Comparison of ENCODE assay signal across 8 mouse cellular contexts in genomic region chr2:121295608-121296571, GRCm38 (mm10). TPM values are rescaled to one million over a fixed set of nuclear protein-coding genes. Genes with fewer than 3 reads are reported as not detected.
DNase-seq lines count a peak whose midpoint lies in the region; ATAC-seq and TF ChIP-seq lines count a peak whose summit lies in the region.

No protein-coding gene starts in this region.

- 2% methylated on average over 14 of the region's 15 CpGs for WGBS in hindbrain, embryonic 15.5 days
- WGBS in liver, embryonic 15.5 days (ENCODE audit: insufficient replicate concordance): under 1% methylated on average over 15 of the region's 15 CpGs
- WGBS in stomach, embryonic 16.5 days: 1% methylated on average over 15 of the region's 15 CpGs

- no peak for TF ChIP-seq CTCF in MEL (IDR thresholded peaks at IDR 0.05 in 2 of 3, conservative IDR thresholded peaks at IDR 0.05 in 1 of 3; ENCODE audit: control insufficient read depth in 1 of 3, insufficient read depth in 1 of 3, low read depth in 2 of 3, low read length in 3 of 3, poor library complexity in 1 of 3, severe bottlenecking in 1 of 3)
- TF ChIP-seq CTCF in embryonic fibroblast, embryonic 13.5 days (IDR thresholded peaks at IDR 0.05; ENCODE audit: borderline replicate concordance, insufficient read depth, low read length): no peak

- DNase-seq in embryo, embryonic 10 days (ENCODE audit: low spot score): peak; percentile 33
- no peak for DNase-seq in embryo, embryonic 9.5 days (ENCODE audit: extremely low spot score)
- peak; percentile 60 for DNase-seq in MEL (ENCODE audit: low read depth, low spot score)

- peak overlapping the region; percentile 8 for H3K27ac ChIP-seq in MEL (ENCODE audit: control insufficient read depth, low read depth, low read length)
- H3K27ac ChIP-seq in embryonic fibroblast, embryonic 13.5 days (ENCODE audit: insufficient read depth, low read length): peak overlapping the region; percentile 3
- H3K27ac ChIP-seq in hindbrain, embryonic 15.5 days (replicated peaks): peak overlapping the region; percentile 86
- H3K27ac ChIP-seq in liver, embryonic 15.5 days (replicated peaks): no peak overlapping the region
- H3K27ac ChIP-seq in stomach, embryonic 16.5 days (ENCODE audit: low read length): peak overlapping the region; percentile 61; the same call in 1 of the 2 replicates

- peak overlapping the region; percentile 47 to 79 for H3K4me3 ChIP-seq in MEL (ENCODE audit: control insufficient read depth in 1 of 2, insufficient read depth in 1 of 2, low read depth in 2 of 2, low read length in 2 of 2)
- H3K4me3 ChIP-seq in embryonic fibroblast, embryonic 13.5 days (ENCODE audit: insufficient read depth, low read length): peak overlapping the region; percentile 57
- peak overlapping the region; percentile 63 for H3K4me3 ChIP-seq in hindbrain, embryonic 15.5 days
- peak overlapping the region; percentile 4 for H3K4me3 ChIP-seq in liver, embryonic 15.5 days (replicated peaks)
- peak overlapping the region; percentile 50 for H3K4me3 ChIP-seq in stomach, embryonic 16.5 days (replicated peaks; ENCODE audit: low read length)

- no peaks in the 10 kb centered on the region for H3K79me2 ChIP-seq in MEL (ENCODE audit: control insufficient read depth, insufficient read depth, low read length, poor library complexity)

- TF ChIP-seq RAD21 in MEL (IDR thresholded peaks at IDR 0.05; ENCODE audit: low read depth, low read length): no peak

- peak overlapping the region; percentile 68 for H3K4me2 ChIP-seq in hindbrain, embryonic 15.5 days
- peak overlapping the region; percentile 23; the same call in 1 of the 2 replicates for H3K4me2 ChIP-seq in liver, embryonic 15.5 days
- peak overlapping the region; percentile 52 for H3K4me2 ChIP-seq in stomach, embryonic 16.5 days (ENCODE audit: low read depth, low read length)

- no peaks in the 10 kb centered on the region for H3K27me3 ChIP-seq in MEL (ENCODE audit: control insufficient read depth in 1 of 2, insufficient read depth in 2 of 2, low read length in 2 of 2)
- H3K27me3 ChIP-seq in hindbrain, embryonic 15.5 days: no peaks in the 10 kb centered on the region
- peaks cover 100% of the 10 kb centered on the region for H3K27me3 ChIP-seq in liver, embryonic 15.5 days
- H3K27me3 ChIP-seq in stomach, embryonic 16.5 days (ENCODE audit: control insufficient read depth, insufficient read depth, low read length): no peaks in the 10 kb centered on the region

- no peak for TF ChIP-seq EP300 in MEL (IDR thresholded peaks at IDR 0.05; ENCODE audit: low read depth in 1 of 2, low read length in 2 of 2)

- peaks cover 7 to 14% of the 10 kb centered on the region in 2 experiments; a peak in 3 of 4 replicates for H3K4me1 ChIP-seq in MEL (ENCODE audit: control insufficient read depth in 1 of 2, insufficient read depth in 2 of 2, low read length in 2 of 2)
- H3K4me1 ChIP-seq in embryonic fibroblast, embryonic 13.5 days (ENCODE audit: control insufficient read depth, insufficient read depth, low read length): peaks cover 5% of the 10 kb centered on the region; the same call in 1 of the 2 replicates
- H3K4me1 ChIP-seq in hindbrain, embryonic 15.5 days (replicated peaks): peaks cover 50% of the 10 kb centered on the region
- peaks cover 14% of the 10 kb centered on the region; the same call in 1 of the 2 replicates for H3K4me1 ChIP-seq in liver, embryonic 15.5 days (replicated peaks)
- peaks cover 31% of the 10 kb centered on the region for H3K4me1 ChIP-seq in stomach, embryonic 16.5 days (ENCODE audit: control insufficient read depth, insufficient read depth, low read length)

- TF ChIP-seq POLR2A in MEL (IDR thresholded peaks at IDR 0.05; ENCODE audit: control insufficient read depth in 1 of 2, insufficient read depth in 1 of 2, low read depth in 1 of 2, low read length in 2 of 2, poor library complexity in 1 of 2): no peak
- TF ChIP-seq POLR2A in embryonic fibroblast, embryonic 13.5 days (IDR thresholded peaks at IDR 0.05; ENCODE audit: low read depth, low read length): 0 out of 2 replicates have a peak, but pooled peaks have one; percentile 30

- peak; percentile 47 for ATAC-seq in hindbrain, embryonic 15.5 days (ENCODE audit: low FRiP score, low read depth)
- no peak for ATAC-seq in liver, embryonic 15.5 days (ENCODE audit: insufficient read depth)
- ATAC-seq in stomach, embryonic 16.5 days (ENCODE audit: insufficient read depth, low FRiP score): peak; percentile 10
- ATAC-seq in inflammation-experienced regulatory T-cells, adult 6 months: no peak

- H3K9ac ChIP-seq in MEL (ENCODE audit: control insufficient read depth, low read depth, low read length, poor library complexity, severe bottlenecking): peak overlapping the region; percentile 52
- peak overlapping the region; percentile 69 for H3K9ac ChIP-seq in hindbrain, embryonic 15.5 days
- H3K9ac ChIP-seq in liver, embryonic 15.5 days: no peak overlapping the region
- H3K9ac ChIP-seq in stomach, embryonic 16.5 days (ENCODE audit: low read length): peak overlapping the region; percentile 59

- no peaks in the 10 kb centered on the region; a peak in 1 of 4 replicates for H3K36me3 ChIP-seq in MEL (ENCODE audit: control insufficient read depth in 1 of 2, insufficient read depth in 2 of 2, low read length in 2 of 2)
- H3K36me3 ChIP-seq in hindbrain, embryonic 15.5 days: peaks cover 23% of the 10 kb centered on the region
- no peaks in the 10 kb centered on the region for H3K36me3 ChIP-seq in liver, embryonic 15.5 days (replicated peaks)
- no peaks in the 10 kb centered on the region; the same call in 1 of the 2 replicates for H3K36me3 ChIP-seq in stomach, embryonic 16.5 days (ENCODE audit: control insufficient read depth, insufficient read depth, low read length)

- no peaks in the 10 kb centered on the region for H3K9me3 ChIP-seq in MEL (replicated peaks; ENCODE audit: insufficient read depth, low read length)
- no peaks in the 10 kb centered on the region for H3K9me3 ChIP-seq in hindbrain, embryonic 15.5 days
- no peaks in the 10 kb centered on the region for H3K9me3 ChIP-seq in liver, embryonic 15.5 days (replicated peaks)
- H3K9me3 ChIP-seq in stomach, embryonic 16.5 days (replicated peaks; ENCODE audit: control insufficient read depth, low read length): no peaks in the 10 kb centered on the region

TF ChIP-seq in MEL, 35 proteins besides CTCF, POLR2A, EP300 and RAD21:
- TF ChIP-seq NELFE (IDR thresholded peaks at IDR 0.05; ENCODE audit: low read depth, low read length) (no peak), TCF12 (IDR thresholded peaks at IDR 0.05; ENCODE audit: low read depth, low read length) (0 out of 2 replicates have a peak, but pooled peaks have one; percentile 16), MAZ (IDR thresholded peaks at IDR 0.05; ENCODE audit: low read depth, low read length) (peak; percentile 41; the same call in 1 of the 2 replicates), CHD1 (IDR thresholded peaks at IDR 0.05; ENCODE audit: low read depth, low read length) (no peak), SMC3 (IDR thresholded peaks at IDR 0.05; ENCODE audit: low read depth, low read length) (no peak), ETS1 (IDR thresholded peaks at IDR 0.05; ENCODE audit: low read depth, low read length) (peak; percentile 28; the same call in 1 of the 2 replicates)

RNA-seq across cellular contexts. Expression of gene Map1a, which starts 6.5 kb away (rescaled TPM):
- total RNA-seq in MEL (2012; rRNA removed): 0.77 and 2.6 TPM in 2 replicates
- 1 to 10 TPM in 1 of 2 experiments, not detected in 1; 9.4 TPM for polyA plus RNA-seq in MEL (2012; ENCODE audit: insufficient read depth in 1 of 2, insufficient read length in 2 of 2, low read depth in 1 of 2, low replicate concordance in 2 of 2, missing spikeins in 1 of 2)
- 61.1 and 75.0 TPM in 2 replicates for polyA plus RNA-seq in embryonic fibroblast, embryonic 13.5 days (2011; ENCODE audit: insufficient read length, low read depth, missing spikeins)
- polyA plus RNA-seq in hindbrain, embryonic 15.5 days (2015; fragmentation: Nextera tagmentation; extraction: Ambion mirVana): 31.2 and 46.4 TPM in 2 replicates
- 0.09 and 0.13 TPM in 2 replicates for polyA plus RNA-seq in liver, embryonic 15.5 days (2015; fragmentation: Nextera tagmentation; extraction: Ambion mirVana)
- 3.2 and 3.5 TPM in 2 replicates for polyA plus RNA-seq in stomach, embryonic 16.5 days (2015; fragmentation: Nextera tagmentation; extraction: Ambion mirVana)
- polyA plus RNA-seq in inflammation-experienced regulatory T-cells, adult 6 months (2017; shearing (Covaris generic)): under 1 TPM in 2 of 3 experiments, not detected in 1; 0.14 to 0.39 TPM

RNA-seq across cellular contexts. Expression of gene Trp53bp1, which starts 24.7 kb away (rescaled TPM):
- 13.4 and 16.6 TPM in 2 replicates for total RNA-seq in MEL (2012; rRNA removed)
- polyA plus RNA-seq in MEL (2012; ENCODE audit: insufficient read depth in 1 of 2, insufficient read length in 2 of 2, low read depth in 1 of 2, low replicate concordance in 2 of 2, missing spikeins in 1 of 2): 100 to 1,000 TPM in 1 of 2 experiments, 10 to 100 TPM in 1; 37.3 to 160 TPM
- polyA plus RNA-seq in embryonic fibroblast, embryonic 13.5 days (2011; ENCODE audit: insufficient read length, low read depth, missing spikeins): 54.5 and 61.5 TPM in 2 replicates
- polyA plus RNA-seq in hindbrain, embryonic 15.5 days (2015; fragmentation: Nextera tagmentation; extraction: Ambion mirVana): 148 and 171 TPM in 2 replicates
- 20.5 and 20.9 TPM in 2 replicates for polyA plus RNA-seq in liver, embryonic 15.5 days (2015; fragmentation: Nextera tagmentation; extraction: Ambion mirVana)
- polyA plus RNA-seq in stomach, embryonic 16.5 days (2015; fragmentation: Nextera tagmentation; extraction: Ambion mirVana): 50.0 and 55.5 TPM in 2 replicates
- polyA plus RNA-seq in inflammation-experienced regulatory T-cells, adult 6 months (2017; shearing (Covaris generic)): 10 to 100 TPM; 32.2 to 41.0 (median 38.0) TPM

RNA-seq across cellular contexts. Expression of gene Ppip5k1, which starts 59.3 kb away (rescaled TPM):
- total RNA-seq in MEL (2012; rRNA removed): 8.7 and 10.4 TPM in 2 replicates
- 10 to 100 TPM in 1 of 2 experiments, not detected in 1; 14.8 TPM for polyA plus RNA-seq in MEL (2012; ENCODE audit: insufficient read depth in 1 of 2, insufficient read length in 2 of 2, low read depth in 1 of 2, low replicate concordance in 2 of 2, missing spikeins in 1 of 2)
- 8.4 and 9.0 TPM in 2 replicates for polyA plus RNA-seq in embryonic fibroblast, embryonic 13.5 days (2011; ENCODE audit: insufficient read length, low read depth, missing spikeins)
- 19.8 and 21.3 TPM in 2 replicates for polyA plus RNA-seq in hindbrain, embryonic 15.5 days (2015; fragmentation: Nextera tagmentation; extraction: Ambion mirVana)
- 5.9 and 6.2 TPM in 2 replicates for polyA plus RNA-seq in liver, embryonic 15.5 days (2015; fragmentation: Nextera tagmentation; extraction: Ambion mirVana)
- polyA plus RNA-seq in stomach, embryonic 16.5 days (2015; fragmentation: Nextera tagmentation; extraction: Ambion mirVana): 19.3 and 21.2 TPM in 2 replicates
- polyA plus RNA-seq in inflammation-experienced regulatory T-cells, adult 6 months (2017; shearing (Covaris generic)): 10 to 100 TPM in 2 of 3 experiments, 1 to 10 TPM in 1; 7.2 to 12.5 (median 11.8) TPM

Comparison
In these comparisons a context has a peak if more than half of its experiments do, and no peak if none do; other contexts are left out.
1. H3K4me3 ChIP-seq: peak in every context shown above with its lines; median percentile 63 in MEL; 63 in hindbrain, embryonic 15.5 days; 57 in embryonic fibroblast, embryonic 13.5 days; 50 in stomach, embryonic 16.5 days; 4 in liver, embryonic 15.5 days.
2. ATAC-seq: peak in hindbrain, embryonic 15.5 days (single experiment) and stomach, embryonic 16.5 days (single experiment); none in liver, embryonic 15.5 days (single experiment) and inflammation-experienced regulatory T-cells, adult 6 months (single experiment).
3. Peak in every context shown above with its lines, with median percentiles within 50 percentile points of each other: H3K4me2 ChIP-seq.